Mouse (Mus musculus) neutrophil, adult 5-6 weeks (primary cell): Measurements from ENCODE around the gene Sostdc1. TPM values are rescaled to one million over a fixed set of nuclear protein-coding genes. Genes with fewer than 3 reads are reported as not detected.

ENCODE experiments used
- ATAC-seq: fragments of 151-379, 151-347 bp; 2 replicates; pipeline ENCODE4 v1.8.0; 2017; ENCODE audit warnings: mild to moderate bottlenecking, moderate TSS enrichment; ENCODE audit not compliant: insufficient number of reproducible peaks, poor library complexity, low FRiP score, severe bottlenecking; ENCODE audit errors: extremely low read depth
- total RNA-seq: library from RNA; stranded (forward); fragments of 200-1000 nt; gene quantifications from 2 replicates; pipeline ENCODE4 v1.2.3, GENCODE M21; 2017

Gene Sostdc1
- total RNA-seq, 1 experiment from 2014 or later: not detected

DNA sequence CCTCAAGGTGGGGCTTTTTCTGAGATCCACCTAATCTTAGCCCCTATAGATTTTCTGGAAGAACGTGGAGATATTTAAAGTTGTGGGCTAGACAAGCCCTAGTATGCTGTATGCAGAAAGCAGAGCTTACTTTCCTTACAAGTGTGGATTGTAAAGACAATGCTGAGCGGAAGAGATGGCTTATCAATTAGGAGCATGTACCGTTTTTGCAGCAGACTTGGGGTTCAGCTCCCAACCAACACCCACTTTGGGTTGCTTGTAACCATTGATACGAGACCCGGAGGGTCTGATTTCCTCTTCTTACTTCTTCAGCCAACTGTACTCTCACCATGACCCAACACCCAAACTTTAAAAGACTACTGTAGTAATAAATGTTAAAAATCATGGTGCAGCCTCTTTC is 46.8 kb downstream of the Sostdc1 start:
- ATAC-seq: no peak

DNA sequence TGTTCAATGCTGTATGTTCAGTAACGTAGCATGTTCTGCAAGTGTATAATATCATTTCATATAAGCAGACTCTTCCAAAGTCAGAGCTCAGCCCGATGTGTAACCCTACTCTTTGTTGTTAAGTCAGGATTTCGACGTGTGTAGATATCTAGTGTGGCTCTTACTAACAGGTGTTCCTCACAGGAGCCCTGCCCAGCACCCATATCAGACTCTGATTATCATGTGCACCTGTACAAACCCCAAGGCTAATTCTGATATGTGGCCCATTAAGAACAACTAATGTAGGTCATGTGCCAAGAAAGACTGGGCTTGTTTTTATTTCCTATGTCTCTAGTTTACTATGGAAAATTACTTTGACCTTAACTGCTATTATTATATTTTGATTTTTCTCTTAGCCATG is 50.1 kb downstream of the Sostdc1 start:
- ATAC-seq: no peak

Other genes starting within 250 kb of the Sostdc1 start
- 15.5 and 16.6 TPM in 2 replicates for gene Ankmy2, start 157.0 kb upstream of the Sostdc1 start, total RNA-seq
- gene Bzw2, start 156.1 kb upstream of the Sostdc1 start, total RNA-seq: 12.7 and 20.3 TPM in 2 replicates
- not detected in 2 replicates for gene Lrrc72, start 60.7 kb upstream of the Sostdc1 start, total RNA-seq
- 1.0 and 1.5 TPM in 2 replicates for gene Ispd, start 67.3 kb downstream of the Sostdc1 start, total RNA-seq
- gene D630036H23Rik, start 68.0 kb downstream of the Sostdc1 start, total RNA-seq: 1.1 TPM in 1 of 2 replicates, not detected in the other